Mouse (Mus musculus): ENCODE measurements around the gene Asphd2. TPM values are rescaled to one million over a fixed set of nuclear protein-coding genes. Genes with fewer than 3 reads are reported as not detected.
A peak's percentile ranks its signal among the peaks of the same experiment; 100 is the strongest.

Asphd2 gene
- polyA plus RNA-seq, 1 experiment: not detected

DNA sequence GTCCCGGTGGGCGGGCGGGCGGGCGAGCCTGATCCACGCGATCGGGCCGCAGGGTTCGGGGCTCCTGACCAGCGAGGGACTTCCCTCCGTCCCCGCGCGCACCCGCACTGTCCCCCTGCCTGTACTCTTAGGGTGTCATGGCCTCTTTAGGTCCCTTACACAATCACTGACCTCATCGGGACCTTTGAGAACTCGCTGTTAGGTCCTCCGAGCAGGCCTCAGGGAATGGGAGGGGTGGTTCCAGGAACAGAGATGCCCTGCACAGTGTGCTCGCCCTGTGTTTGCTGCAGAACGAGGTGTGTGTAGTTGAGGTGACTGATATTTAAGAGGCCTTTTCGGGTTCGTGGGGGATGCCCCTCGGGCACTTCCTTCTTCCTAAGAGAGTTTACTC is 51.5 kb downstream of the Asphd2 start:
- Histone ChIP-seq H3K4me3 (ENCODE audit: insufficient read depth, low read length) (peak overlapping the region; percentile 83), H3K27ac (ENCODE audit: insufficient read depth, low read depth, low read length) (peak overlapping the region; percentile 27; the same call in 1 of the 2 replicates), H3K4me1 (ENCODE audit: control insufficient read depth, insufficient read depth, low read length) (peaks cover 31% of the 10 kb centered on the region)
- TF ChIP-seq CTCF (IDR thresholded peaks at IDR 0.05; ENCODE audit: low read depth, low read length): no peak
- no peak for TF ChIP-seq POLR2A (IDR thresholded peaks at IDR 0.05; ENCODE audit: borderline replicate concordance, low read depth, low read length)

- Histone ChIP-seq H3K4me1 (ENCODE audit: control insufficient read depth, insufficient read depth, low read length) (peaks cover 31% of the 10 kb centered on the region), H3K27ac (ENCODE audit: insufficient read depth, low read depth, low read length) (peak within 1 kb of the TSS; percentile 84), H3K4me3 (ENCODE audit: insufficient read depth, low read length) (peak within 1 kb of the TSS; percentile 83)
- TF ChIP-seq CTCF (IDR thresholded peaks at IDR 0.05; ENCODE audit: low read depth, low read length) (no peak), POLR2A (IDR thresholded peaks at IDR 0.05; ENCODE audit: borderline replicate concordance, low read depth, low read length) (no peak)
Measured at GRCm38 (mm10) chr5:112342463-112343204, 52.0 kb downstream of the Asphd2 start, which contains the start of the genes Srrd and Hps4. Srrd (minus strand) TSS chr5:112343040. Hps4 (plus strand) TSS chr5:112343083.

DNA sequence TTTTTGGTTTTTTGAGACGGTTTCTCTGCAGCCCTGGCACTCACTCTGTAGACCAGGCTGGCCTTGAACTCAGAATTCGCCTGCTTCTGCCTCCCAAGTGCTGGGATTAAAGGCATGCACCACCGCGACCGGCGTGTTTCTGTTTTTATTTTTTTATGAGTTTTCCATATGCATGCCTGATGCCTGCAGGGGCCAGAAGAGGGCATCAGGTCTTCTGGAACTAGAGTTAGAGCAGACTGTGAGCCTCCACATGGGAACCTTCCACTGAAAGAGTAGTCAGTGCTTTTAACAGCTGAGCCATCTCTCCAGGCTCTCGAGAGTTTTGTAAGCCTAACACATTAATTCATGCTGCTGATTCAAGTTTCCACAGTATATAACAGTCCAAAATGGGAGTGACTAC is 55.5 kb downstream of the Asphd2 start:
- TF ChIP-seq POLR2A (IDR thresholded peaks at IDR 0.05; ENCODE audit: borderline replicate concordance, low read depth, low read length): no peak
- TF ChIP-seq CTCF (IDR thresholded peaks at IDR 0.05; ENCODE audit: low read depth, low read length): no peak
- Histone ChIP-seq H3K4me1 (ENCODE audit: control insufficient read depth, insufficient read depth, low read length) (peaks cover 24% of the 10 kb centered on the region), H3K27ac (ENCODE audit: insufficient read depth, low read depth, low read length) (no peak overlapping the region), H3K4me3 (ENCODE audit: insufficient read depth, low read length) (no peak overlapping the region)

- H3K4me1 ChIP-seq (ENCODE audit: control insufficient read depth, insufficient read depth, low read length): peaks cover 16% of the 10 kb centered on the region
- TF ChIP-seq POLR2A (IDR thresholded peaks at IDR 0.05; ENCODE audit: borderline replicate concordance, low read depth, low read length) (no peak), CTCF (IDR thresholded peaks at IDR 0.05; ENCODE audit: low read depth, low read length) (no peak)
- H3K27ac ChIP-seq (ENCODE audit: insufficient read depth, low read depth, low read length): no peak overlapping the region
- no peak overlapping the region for H3K4me3 ChIP-seq (ENCODE audit: insufficient read depth, low read length)
Measured at GRCm38 (mm10) chr5:112337004-112337403, 57.7 kb downstream of the Asphd2 start.

GRCm38 (mm10) chr5:112335473-112335872 is 59.2 kb downstream of the Asphd2 start:
- Histone ChIP-seq H3K4me1 (ENCODE audit: control insufficient read depth, insufficient read depth, low read length) (peaks cover 4% of the 10 kb centered on the region), H3K27ac (ENCODE audit: insufficient read depth, low read depth, low read length) (no peak overlapping the region), H3K4me3 (ENCODE audit: insufficient read depth, low read length) (no peak overlapping the region)
- TF ChIP-seq POLR2A (IDR thresholded peaks at IDR 0.05; ENCODE audit: borderline replicate concordance, low read depth, low read length): no peak
- peak; percentile 70 for TF ChIP-seq CTCF (IDR thresholded peaks at IDR 0.05; ENCODE audit: low read depth, low read length)

Other genes with a start within 250 kb of the Asphd2 start
- gene Cryba4, start 142.3 kb downstream of the Asphd2 start, polyA plus RNA-seq (2012; ENCODE audit: insufficient read depth, insufficient read length, missing spikeins): 3.0 and 4.7 TPM in 2 replicates
- gene Crybb1, start 139.1 kb downstream of the Asphd2 start, polyA plus RNA-seq (2012; ENCODE audit: insufficient read depth, insufficient read length, missing spikeins): not detected in 2 replicates
- gene Tpst2, start 118.2 kb downstream of the Asphd2 start, polyA plus RNA-seq (2012; ENCODE audit: insufficient read depth, insufficient read length, missing spikeins): 42.1 and 50.1 TPM in 2 replicates
- 26.4 and 28.4 TPM in 2 replicates for gene Tfip11, start 68.5 kb downstream of the Asphd2 start, polyA plus RNA-seq (2012; ENCODE audit: insufficient read depth, insufficient read length, missing spikeins)
- 32.3 and 37.4 TPM in 2 replicates for gene Srrd, start 51.8 kb downstream of the Asphd2 start, polyA plus RNA-seq (2012; ENCODE audit: insufficient read depth, insufficient read length, missing spikeins)
- 22.7 and 24.3 TPM in 2 replicates for gene Hps4, start 51.8 kb downstream of the Asphd2 start, polyA plus RNA-seq (2012; ENCODE audit: insufficient read depth, insufficient read length, missing spikeins)
- gene Gm6583, start 38.8 kb downstream of the Asphd2 start, polyA plus RNA-seq (2012; ENCODE audit: insufficient read depth, insufficient read length, missing spikeins): not detected in 2 replicates
- not detected in 2 replicates for gene Gm6588, start 54.6 kb upstream of the Asphd2 start, polyA plus RNA-seq (2012; ENCODE audit: insufficient read depth, insufficient read length, missing spikeins)
- not detected in 2 replicates for gene Sez6l, start 182.3 kb upstream of the Asphd2 start, polyA plus RNA-seq (2012; ENCODE audit: insufficient read depth, insufficient read length, missing spikeins)